Mouse (Mus musculus): Measurements from ENCODE around the gene Adamts14. TPM values are rescaled to one million over a fixed set of nuclear protein-coding genes. Genes with fewer than 3 reads are reported as not detected.

Gene Adamts14
- polyA plus RNA-seq (2015; fragmentation: Nextera tagmentation; extraction: Ambion mirVana) = 0.24 and 0.28 TPM in 2 replicates

DNA sequence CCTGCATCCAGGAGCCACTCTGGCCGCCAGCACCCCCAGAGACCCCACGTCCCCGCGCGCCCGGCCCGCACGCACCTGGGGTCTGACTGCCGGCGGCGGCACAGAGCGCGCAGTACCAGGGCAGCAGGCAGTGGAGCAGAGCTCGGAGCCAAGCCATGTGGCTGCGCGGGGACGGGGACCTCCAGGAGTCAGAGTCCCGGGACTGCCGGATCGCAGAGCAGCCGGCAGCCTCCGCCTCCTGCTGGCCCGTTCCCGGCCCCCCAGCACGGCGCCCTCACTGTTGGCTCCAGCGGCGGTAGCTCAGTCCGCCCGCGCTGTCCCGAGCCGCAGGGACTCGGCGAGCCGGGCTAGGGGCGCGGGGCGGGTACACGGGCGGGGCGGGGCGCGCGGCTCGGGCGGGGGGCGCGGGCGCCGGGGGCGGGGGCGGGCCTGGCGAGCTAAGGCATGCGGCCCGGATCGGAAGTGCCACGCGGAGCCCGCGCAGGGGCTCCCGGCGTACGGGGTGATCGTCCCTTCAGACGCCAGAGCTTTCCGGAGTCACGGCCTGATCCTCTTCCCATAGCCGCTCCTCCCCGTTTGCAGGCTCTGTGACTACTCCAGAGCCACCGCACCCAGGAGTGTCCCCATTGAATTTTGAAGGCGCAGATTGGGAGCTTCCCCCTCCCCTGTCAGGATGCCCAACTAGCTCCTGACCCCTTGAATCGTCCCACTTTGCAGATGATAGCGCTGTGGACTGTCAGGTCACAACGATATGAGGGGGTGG lies at the start of gene Adamts14:
Gene Adamts14, minus strand, starts transcription at position 358 of the 763 bp plus-strand sequence.
- peak within 1 kb of the TSS; percentile 57 for H3K9ac ChIP-seq (replicated peaks)
- no peak within 1 kb of the TSS for H3K27ac ChIP-seq
- under 1% methylated on average over 43 of the region's 75 CpGs for WGBS
- H3K36me3 ChIP-seq = no peaks in the 10 kb centered on the region
- peak within 1 kb of the TSS; percentile 96 for H3K4me2 ChIP-seq (replicated peaks)
- ATAC-seq = peak; percentile 74
- H3K27me3 ChIP-seq = peaks cover 47% of the 10 kb centered on the region
- peak within 1 kb of the TSS; percentile 49 for H3K4me3 ChIP-seq (replicated peaks)
- no peaks in the 10 kb centered on the region for H3K9me3 ChIP-seq
- H3K4me1 ChIP-seq (replicated peaks) = peaks cover 10% of the 10 kb centered on the region; the same call in 1 of the 2 replicates

DNA sequence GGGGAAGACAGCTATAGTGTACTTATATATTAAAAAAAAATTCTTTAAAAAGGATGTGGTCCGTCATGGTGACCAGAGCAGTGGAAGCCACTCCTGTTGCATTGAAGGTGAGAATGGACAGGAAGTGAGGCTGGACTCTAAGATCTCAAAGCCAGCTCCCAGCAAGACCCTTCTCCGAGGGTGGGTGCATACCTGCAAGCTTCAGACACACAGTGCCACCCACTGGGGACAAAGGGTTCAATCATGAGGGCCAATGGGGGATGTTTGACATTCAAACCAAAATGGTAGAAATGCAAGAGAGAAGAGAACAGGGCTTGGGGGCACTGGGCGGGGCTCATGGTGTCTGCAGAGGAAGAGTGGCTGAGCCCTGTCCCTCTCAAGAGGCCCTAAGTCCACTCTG lies 45.3 kb upstream of the Adamts14 start:
- Histone ChIP-seq H3K36me3 (peaks cover 8% of the 10 kb centered on the region), H3K9ac (replicated peaks) (no peak overlapping the region), H3K27me3 (no peaks in the 10 kb centered on the region), H3K4me3 (replicated peaks) (no peak overlapping the region), H3K27ac (no peak overlapping the region), H3K4me1 (replicated peaks) (no peaks in the 10 kb centered on the region), H3K9me3 (peaks cover 4% of the 10 kb centered on the region; the same call in 1 of the 2 replicates), H3K4me2 (replicated peaks) (no peak overlapping the region)
- no peak for ATAC-seq
- 89% methylated on average over 3 of the region's 3 CpGs for WGBS

DNA sequence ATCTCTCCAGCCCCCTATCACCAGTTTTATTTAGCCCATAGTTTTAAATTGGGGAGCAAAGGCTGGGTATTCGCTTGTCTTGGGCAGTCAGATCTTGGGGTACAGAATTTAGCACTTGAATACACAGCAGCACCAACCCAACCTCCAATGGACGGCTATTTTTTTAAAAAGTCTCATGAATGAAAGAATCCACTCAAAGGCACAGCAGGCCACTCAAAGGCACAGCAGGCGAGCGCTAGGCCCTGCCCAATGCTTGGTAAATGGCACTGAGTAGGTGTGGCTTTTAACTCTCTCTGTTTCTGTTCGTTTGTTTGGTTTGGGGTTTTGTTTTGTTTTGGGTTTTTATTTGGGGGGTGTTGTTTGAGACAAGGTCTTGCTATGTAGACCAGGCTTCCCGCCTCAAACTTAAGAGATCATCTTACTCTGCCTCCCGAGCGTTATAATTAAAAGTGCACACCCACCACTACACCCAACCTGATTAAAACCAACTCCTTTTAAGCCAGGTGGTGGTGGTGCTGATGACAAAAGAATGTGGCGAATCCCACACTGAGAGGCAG lies 42.2 kb upstream of the Adamts14 start:
- H3K36me3 ChIP-seq = no peaks in the 10 kb centered on the region
- no peak overlapping the region for H3K9ac ChIP-seq (replicated peaks)
- 21% methylated on average over 9 of the region's 9 CpGs for WGBS
- no peak overlapping the region for H3K4me3 ChIP-seq (replicated peaks)
- H3K4me1 ChIP-seq (replicated peaks) = no peaks in the 10 kb centered on the region
- no peaks in the 10 kb centered on the region for H3K27me3 ChIP-seq
- ATAC-seq = no peak
- H3K9me3 ChIP-seq = no peaks in the 10 kb centered on the region
- H3K27ac ChIP-seq = no peak overlapping the region
- H3K4me2 ChIP-seq (replicated peaks) = no peak overlapping the region

DNA sequence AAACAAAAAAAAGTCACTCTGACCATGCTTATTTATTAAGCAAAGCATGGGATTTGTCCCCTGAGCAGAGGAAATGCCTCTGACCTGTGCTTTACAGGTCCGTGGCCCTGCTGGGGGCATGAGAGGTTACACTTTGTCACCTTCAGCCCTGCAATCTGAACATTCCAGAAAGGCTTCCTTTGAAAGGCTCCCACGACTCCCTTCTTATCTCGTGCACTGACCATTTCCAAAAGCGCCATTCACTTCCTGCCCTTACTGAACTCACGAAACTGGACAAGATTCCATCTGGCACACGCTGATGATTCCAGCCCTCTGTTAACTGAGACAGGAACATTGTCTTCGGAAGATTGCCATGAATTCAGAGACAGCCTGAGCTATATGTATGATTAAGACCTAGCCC lies 40.5 kb upstream of the Adamts14 start:
- no peaks in the 10 kb centered on the region for H3K4me1 ChIP-seq (replicated peaks)
- 76% methylated on average over 7 of the region's 7 CpGs for WGBS

DNA sequence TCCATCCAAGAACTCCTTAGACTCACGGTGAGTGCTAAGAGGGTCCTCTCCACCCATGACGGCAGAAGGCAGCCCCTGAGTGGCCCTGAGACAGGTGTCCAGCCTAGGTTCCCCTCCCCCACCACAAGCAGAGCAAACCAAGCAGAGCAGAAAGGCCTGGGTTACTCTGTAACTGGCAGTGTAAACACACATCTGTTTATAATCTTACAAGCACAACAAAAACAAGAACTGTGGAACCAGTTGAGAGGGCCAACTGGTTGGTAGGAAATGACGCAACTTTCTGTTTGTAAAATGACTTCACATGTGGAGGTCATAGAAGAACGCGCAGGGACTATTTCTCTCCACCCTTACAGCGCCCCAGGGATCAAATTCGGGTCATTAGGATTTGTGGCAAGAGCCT lies 39.5 kb upstream of the Adamts14 start:
- H3K36me3 ChIP-seq = no peaks in the 10 kb centered on the region
- no peaks in the 10 kb centered on the region for H3K27me3 ChIP-seq
- no peak for ATAC-seq
- no peak overlapping the region for H3K9ac ChIP-seq (replicated peaks)
- no peak overlapping the region for H3K4me3 ChIP-seq (replicated peaks)
- H3K4me1 ChIP-seq (replicated peaks) = no peaks in the 10 kb centered on the region
- no peaks in the 10 kb centered on the region for H3K9me3 ChIP-seq
- no peak overlapping the region for H3K27ac ChIP-seq
- H3K4me2 ChIP-seq (replicated peaks) = no peak overlapping the region
- WGBS = 76% methylated on average over 7 of the region's 7 CpGs

More for the DNA sequence above, 40.5 kb upstream of the Adamts14 start:
- Histone ChIP-seq H3K9ac (replicated peaks) (no peak overlapping the region), H3K36me3 (no peaks in the 10 kb centered on the region), H3K27ac (no peak overlapping the region), H3K4me2 (replicated peaks) (no peak overlapping the region), H3K4me3 (replicated peaks) (no peak overlapping the region), H3K27me3 (no peaks in the 10 kb centered on the region), H3K9me3 (no peaks in the 10 kb centered on the region)
- no peak for ATAC-seq

DNA sequence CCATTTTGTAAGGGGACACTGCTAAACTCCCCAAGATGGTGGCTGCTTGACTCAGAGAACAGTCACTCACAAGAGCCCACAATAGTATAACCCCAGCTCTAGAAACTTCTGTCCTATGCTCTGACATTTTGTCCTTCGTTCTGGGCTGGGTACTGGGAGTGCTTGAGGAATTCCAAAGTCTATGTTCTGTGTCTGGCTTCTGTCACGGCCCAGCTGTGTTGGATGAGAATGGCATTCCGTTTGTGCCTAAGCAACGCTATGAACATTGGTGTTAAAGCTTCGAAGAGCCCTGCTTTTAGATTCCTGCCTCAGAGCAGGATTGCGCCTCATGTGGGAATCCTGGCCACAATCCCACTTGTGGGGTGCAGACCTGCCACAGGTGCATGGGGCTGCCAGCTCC lies 38.9 kb upstream of the Adamts14 start:
- Histone ChIP-seq H3K9ac (replicated peaks) (no peak overlapping the region), H3K4me2 (replicated peaks) (no peak overlapping the region), H3K4me3 (replicated peaks) (no peak overlapping the region), H3K27me3 (no peaks in the 10 kb centered on the region), H3K36me3 (no peaks in the 10 kb centered on the region), H3K4me1 (replicated peaks) (no peaks in the 10 kb centered on the region), H3K27ac (no peak overlapping the region), H3K9me3 (no peaks in the 10 kb centered on the region)
- no peak for ATAC-seq
- WGBS = 89% methylated on average over 6 of the region's 6 CpGs

DNA sequence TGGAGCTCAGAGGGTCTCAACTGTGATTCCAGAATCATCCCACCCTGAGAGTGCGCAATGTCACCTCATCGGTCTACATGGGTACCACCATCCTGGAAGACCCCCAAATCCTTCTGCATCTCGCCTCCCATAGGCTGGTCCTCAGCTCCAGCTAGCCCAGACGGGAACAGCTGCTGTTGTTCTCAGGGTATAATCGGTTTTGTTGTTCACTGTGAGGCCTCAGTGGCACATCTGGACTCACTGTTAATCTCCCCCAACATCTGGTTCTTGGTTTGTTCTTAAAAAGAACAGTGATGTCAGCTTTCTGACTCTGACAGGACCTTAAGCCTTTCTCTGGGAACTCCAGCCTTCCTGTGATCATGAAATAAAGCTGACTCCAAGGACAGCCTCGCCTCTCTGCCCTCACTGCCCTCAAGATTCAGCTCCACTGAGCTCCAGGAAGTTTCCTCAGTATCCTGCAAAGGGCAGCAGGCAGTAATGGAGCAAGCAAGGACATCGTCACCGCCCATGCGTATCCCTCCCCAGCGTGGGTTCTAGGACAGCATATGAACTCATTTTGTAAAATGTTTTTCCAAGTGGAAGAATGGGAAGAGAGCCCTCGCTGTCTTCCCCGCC lies 35.6 kb upstream of the Adamts14 start:
- H3K36me3 ChIP-seq = no peaks in the 10 kb centered on the region
- H3K27ac ChIP-seq = no peak overlapping the region
- H3K27me3 ChIP-seq = no peaks in the 10 kb centered on the region
- no peaks in the 10 kb centered on the region for H3K4me1 ChIP-seq (replicated peaks)
- ATAC-seq = no peak
- no peaks in the 10 kb centered on the region for H3K9me3 ChIP-seq
- no peak overlapping the region for H3K4me2 ChIP-seq (replicated peaks)
- H3K4me3 ChIP-seq (replicated peaks) = no peak overlapping the region
- WGBS = 59% methylated on average over 12 of the region's 12 CpGs
- H3K9ac ChIP-seq (replicated peaks) = no peak overlapping the region

DNA sequence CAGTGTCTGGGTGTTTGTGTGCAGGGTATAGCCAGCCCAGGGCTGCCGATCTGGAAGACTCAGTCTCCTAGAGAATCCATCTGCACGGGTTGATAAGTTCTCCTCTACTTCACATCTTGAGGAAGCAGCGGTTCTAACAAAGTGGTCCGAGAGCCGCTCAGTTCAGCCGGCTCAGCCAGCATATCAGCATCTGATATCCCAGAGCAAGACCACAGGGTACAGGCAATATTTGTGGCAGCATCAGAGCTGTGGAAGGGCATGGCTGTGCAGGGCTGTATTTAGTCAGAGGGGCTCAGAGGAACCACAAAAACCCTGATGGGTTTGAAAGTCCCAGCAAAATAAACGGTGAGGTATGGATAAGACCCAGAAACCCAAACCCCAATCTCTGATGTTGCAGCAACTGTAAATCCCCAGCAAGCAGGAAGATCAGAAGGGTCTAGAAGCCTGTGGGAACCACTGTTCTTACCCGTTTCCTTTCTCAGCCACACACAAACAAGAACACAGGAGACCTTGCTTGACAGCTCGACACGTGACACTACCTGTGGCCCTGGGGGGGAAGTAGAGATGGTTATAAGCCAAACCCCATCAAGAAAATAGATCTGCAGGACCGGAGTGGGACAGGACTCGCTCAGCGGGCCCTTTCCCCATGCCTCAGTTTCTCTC lies 32.8 kb upstream of the Adamts14 start:
- Histone ChIP-seq H3K4me3 (replicated peaks) (no peak overlapping the region), H3K36me3 (no peaks in the 10 kb centered on the region), H3K4me2 (replicated peaks) (no peak overlapping the region), H3K9ac (replicated peaks) (no peak overlapping the region), H3K9me3 (no peaks in the 10 kb centered on the region), H3K27me3 (no peaks in the 10 kb centered on the region), H3K27ac (no peak overlapping the region), H3K4me1 (replicated peaks) (no peaks in the 10 kb centered on the region)
- WGBS = 86% methylated on average over 13 of the region's 13 CpGs
- no peak for ATAC-seq

DNA sequence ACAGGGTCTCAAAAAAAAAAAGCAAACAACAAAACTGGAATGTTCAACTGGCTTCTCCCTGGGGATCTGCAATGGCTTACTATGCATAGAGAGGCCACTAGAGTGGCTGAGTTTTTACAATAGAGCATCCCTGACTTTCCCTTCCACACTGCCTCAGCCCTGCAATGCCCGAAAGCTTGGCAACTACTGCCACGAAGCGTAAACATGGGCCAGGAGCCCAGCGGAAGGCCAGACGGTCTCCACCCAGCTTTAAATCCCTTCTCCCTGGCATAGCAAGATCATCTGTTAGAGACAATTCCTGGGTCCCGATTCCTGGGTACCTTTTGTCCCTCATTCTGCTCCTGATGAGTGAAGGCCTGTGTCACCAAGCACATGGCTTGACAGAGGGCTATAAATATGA lies 30.8 kb upstream of the Adamts14 start:
- H3K27me3 ChIP-seq = no peaks in the 10 kb centered on the region
- H3K4me3 ChIP-seq (replicated peaks) = no peak overlapping the region
- no peaks in the 10 kb centered on the region for H3K36me3 ChIP-seq
- no peak overlapping the region for H3K9ac ChIP-seq (replicated peaks)
- WGBS = 84% methylated on average over 6 of the region's 6 CpGs
- no peak overlapping the region for H3K4me2 ChIP-seq (replicated peaks)
- no peak overlapping the region for H3K27ac ChIP-seq
- H3K9me3 ChIP-seq = no peaks in the 10 kb centered on the region
- no peak for ATAC-seq
- H3K4me1 ChIP-seq (replicated peaks) = no peaks in the 10 kb centered on the region

DNA sequence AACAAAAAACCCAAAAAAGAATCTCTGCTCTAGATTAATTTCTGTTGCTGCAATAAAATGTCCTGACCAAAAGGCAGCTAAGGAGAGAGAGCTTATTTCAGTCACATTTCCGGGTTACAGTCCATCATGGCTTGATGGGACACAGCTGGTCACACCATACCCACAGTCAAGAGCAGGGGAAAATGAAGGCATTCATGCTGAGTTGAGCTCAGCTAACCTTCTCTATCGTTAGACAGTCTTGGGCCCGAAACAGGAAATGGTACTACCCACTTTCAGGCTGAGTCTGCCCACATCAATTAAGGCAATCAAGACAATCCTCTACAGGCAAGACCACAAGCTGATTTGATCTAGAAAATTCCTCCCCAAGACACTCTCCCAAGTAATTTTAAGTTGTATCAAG lies 27.8 kb upstream of the Adamts14 start:
- 86% methylated on average over 3 of the region's 3 CpGs for WGBS
- H3K4me2 ChIP-seq (replicated peaks) = no peak overlapping the region
- H3K36me3 ChIP-seq = no peaks in the 10 kb centered on the region
- no peaks in the 10 kb centered on the region for H3K27me3 ChIP-seq
- no peak overlapping the region for H3K4me3 ChIP-seq (replicated peaks)
- ATAC-seq = no peak
- no peak overlapping the region for H3K9ac ChIP-seq (replicated peaks)
- H3K27ac ChIP-seq = no peak overlapping the region
- no peaks in the 10 kb centered on the region for H3K4me1 ChIP-seq (replicated peaks)
- H3K9me3 ChIP-seq = no peaks in the 10 kb centered on the region

DNA sequence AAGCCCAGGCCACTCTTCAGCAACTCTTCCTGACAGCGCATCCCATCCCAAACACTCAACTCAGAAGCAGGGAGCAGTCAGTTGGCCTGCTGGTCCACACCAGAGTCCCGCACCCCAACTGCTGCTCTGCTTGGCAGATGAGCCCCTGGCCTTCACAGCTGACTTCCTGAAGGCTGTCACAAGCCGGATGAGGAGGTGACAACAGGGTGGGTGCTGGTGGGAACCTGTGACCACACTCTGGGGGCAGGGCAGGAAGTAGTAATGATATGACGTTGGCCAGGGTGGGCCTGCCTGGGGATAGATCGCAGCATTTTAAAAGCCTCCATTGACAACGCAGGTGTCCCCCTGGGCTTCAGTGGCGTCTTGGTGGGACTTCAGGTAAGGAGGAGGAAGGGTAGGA lies 24.2 kb upstream of the Adamts14 start, which contains the start of gene Prf1:
Gene Prf1, plus strand, starts transcription at position 357 of the 400 bp plus-strand sequence.
- H3K9ac ChIP-seq (replicated peaks) = no peak within 1 kb of the TSS
- H3K4me2 ChIP-seq (replicated peaks) = no peak within 1 kb of the TSS
- no peaks in the 10 kb centered on the region for H3K9me3 ChIP-seq
- no peak for ATAC-seq
- WGBS = 88% methylated on average over 7 of the region's 7 CpGs
- no peak within 1 kb of the TSS for H3K27ac ChIP-seq
- no peak within 1 kb of the TSS for H3K4me3 ChIP-seq (replicated peaks)
- H3K4me1 ChIP-seq (replicated peaks) = no peaks in the 10 kb centered on the region
- no peaks in the 10 kb centered on the region for H3K27me3 ChIP-seq
- no peaks in the 10 kb centered on the region for H3K36me3 ChIP-seq
